Mouse (Mus musculus) left cerebral cortex, postnatal 14 days (tissue): ENCODE measurements around the gene Acaca. TPM values are rescaled to one million over a fixed set of nuclear protein-coding genes. Genes with fewer than 3 reads are reported as not detected.

Source experiments
- DNase-seq, 2 experiments: peaks; one replicate each; pipeline ENCODE4 v3.0.0; 2021 to 2022; ENCODE audit warnings: low spot score in 2 of 2, mixed read lengths in 1 of 2
- intact Hi-C: fragments of 180-260 bp; cut with DNase I; formaldehyde crosslinking; loops from one replicate; pipeline ENCODE4 v1.15.1; 2025
- total RNA-seq, 2 experiments: library from RNA; stranded (reverse); gene quantifications; 2 replicates each; pipeline ENCODE4 v1.2.3; 2021

Gene Acaca
- total RNA-seq, 2 experiments from 2014 or later, result 75.7 to 81.2 TPM

DNA sequence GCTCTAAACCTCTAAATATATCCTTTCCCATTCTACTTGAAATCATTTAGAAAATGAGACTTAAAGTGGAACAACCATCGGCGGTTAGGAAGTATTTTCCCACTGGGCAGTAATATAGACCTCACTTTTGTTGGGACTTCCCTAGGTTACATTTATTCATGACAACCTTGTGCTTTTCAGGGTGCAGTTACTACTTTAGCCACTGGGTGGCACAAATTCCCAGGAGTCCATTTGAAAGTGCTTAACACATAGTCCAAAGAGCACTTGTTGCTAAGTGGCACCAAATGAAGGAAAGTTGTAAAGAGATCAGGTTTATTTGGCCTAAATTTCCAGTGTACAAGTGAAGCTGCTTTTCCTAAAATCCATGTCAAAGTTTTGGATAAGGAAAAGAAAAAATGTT, 12.3 kb downstream of the Acaca start:
- intact Hi-C loops, result no loop called here
- peak; percentile 63 to 78 for DNase-seq

DNA sequence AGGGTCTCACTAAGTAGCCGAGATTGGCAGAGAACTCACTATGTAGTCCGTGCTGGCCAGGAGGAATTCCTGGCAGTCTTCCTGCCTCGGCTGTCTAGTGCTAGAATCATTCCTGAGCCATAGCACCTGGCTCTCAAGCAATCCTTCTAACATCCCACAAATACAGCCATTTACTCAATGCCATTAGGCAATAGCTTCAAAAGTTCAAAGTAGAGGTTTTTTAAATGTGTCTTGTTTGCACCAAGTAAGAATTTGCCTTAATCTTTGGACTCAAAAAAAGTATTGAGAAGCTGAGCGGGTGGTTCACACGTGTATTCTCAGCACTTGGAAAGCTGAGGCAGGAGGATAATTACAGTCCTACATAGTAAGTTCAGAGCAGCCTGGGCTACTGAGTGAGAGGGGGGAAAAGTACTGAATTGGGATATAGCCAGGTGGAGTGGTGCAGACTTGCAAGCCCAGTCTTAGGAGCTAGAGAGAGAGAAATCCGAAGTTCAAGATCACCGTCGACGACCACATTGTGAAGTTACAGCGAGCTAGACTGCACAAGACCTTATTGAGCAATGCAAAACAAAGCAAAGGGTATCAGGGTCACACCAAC, 15.8 kb downstream of the Acaca start:
- intact Hi-C loops, result no loop called here
- DNase-seq, result no peak

DNA sequence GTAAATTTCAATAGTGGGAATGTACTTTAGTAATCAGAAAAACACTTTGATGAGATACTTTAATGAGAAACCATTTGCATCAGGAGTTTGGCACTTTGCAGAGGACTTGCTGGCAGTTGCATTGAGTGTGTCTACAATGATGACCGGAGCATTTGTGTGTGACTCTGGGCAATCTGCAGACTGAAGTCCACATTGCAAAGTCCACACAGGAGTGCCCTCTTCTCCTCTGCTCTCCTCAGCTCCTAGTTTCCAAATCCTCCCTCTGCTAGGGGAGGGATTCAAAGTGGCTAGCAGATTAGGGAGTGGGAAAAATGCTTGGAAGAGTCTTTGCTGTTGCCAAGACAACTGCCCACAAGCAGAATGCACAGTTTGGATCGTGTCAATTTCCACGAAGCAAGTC, 16.6 kb downstream of the Acaca start:
- DNase-seq, result no peak
- intact Hi-C loops, result no loop called here

GRCm38 (mm10) chr11:84150884-84151283, 21.4 kb downstream of the Acaca start:
- intact Hi-C loops, result no loop called here
- DNase-seq, result no peak

DNA sequence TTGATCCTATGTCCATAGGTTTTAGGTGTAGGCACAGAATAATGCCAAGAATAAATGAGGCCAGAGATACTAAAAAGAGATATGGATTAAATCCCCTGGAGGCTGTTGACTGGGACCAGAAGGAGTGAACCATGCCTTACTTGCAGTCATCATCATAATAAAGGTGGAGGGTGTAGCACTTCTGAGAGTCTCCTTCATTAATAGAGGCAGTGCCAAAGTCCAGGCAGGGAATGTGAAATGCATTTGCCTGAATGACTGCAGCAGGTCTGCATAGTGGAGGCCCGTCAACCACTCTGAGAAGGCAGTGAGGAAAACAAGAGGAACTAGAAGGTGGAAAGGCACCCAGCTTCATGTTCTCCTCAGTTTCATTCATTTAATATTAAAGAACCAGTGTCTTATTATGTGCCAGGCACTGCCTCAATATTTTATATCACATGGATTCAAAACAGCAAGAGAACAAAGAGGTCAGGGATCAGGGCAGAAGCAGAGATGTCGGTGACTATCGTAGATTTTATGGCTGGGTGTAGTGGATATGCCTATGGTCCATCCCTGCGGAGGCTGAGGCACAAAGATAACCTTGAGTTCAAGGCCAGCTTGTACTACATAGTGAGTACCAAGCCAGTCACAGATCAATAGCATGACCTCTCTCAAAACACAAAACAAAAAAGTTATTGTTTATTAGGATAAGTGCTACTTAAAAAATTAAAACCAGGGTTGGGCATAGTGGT, 27.2 kb downstream of the Acaca start:
- DNase-seq, result no peak

DNA sequence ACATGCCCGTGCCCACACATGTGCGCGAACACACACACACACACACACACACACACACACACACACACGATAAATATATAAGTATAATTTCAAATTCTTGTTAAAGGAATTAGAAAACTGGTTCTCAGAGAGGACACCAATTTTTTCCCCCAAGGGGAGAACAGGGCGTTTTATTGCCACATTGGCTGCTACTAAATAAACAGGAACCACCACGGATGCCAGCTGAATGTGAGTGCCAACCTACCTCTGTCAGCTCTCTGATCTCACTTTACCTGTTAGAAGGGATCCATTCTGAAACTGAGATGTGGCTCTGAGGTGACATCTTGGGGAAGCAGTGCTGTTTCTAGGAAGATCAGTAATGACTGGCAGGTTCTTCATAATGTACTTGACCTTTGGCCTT, 34.7 kb downstream of the Acaca start:
- intact Hi-C loops, result no loop called here

More for the DNA sequence above, 27.2 kb downstream of the Acaca start:
- intact Hi-C loops, result no loop called here

DNA sequence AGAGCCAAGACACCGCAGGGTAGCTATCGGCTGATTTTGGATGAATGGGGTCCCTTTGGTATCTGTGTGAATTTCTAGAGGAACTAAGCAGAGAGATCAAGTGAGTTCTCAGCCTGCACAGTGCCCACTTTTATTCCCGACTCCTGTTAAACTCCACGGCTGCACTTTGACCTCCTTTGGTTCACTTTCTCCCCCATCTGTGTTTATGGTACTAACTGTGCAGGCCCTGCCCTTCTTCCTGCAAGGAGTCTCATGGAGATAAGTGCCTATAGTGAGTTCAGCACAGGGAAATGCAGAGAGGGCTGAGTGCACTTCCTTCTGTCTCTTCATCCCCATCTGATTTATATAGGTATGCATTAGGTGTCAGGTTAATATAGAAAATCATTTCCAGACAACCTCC, 35.1 kb downstream of the Acaca start:
- intact Hi-C loops, result no loop called here
- no peak for DNase-seq

More for the DNA sequence above, 34.7 kb downstream of the Acaca start:
- no peak for DNase-seq

GRCm38 (mm10) chr11:84167046-84167526, 37.6 kb downstream of the Acaca start, which contains the start of gene Gm11437:
Gene Gm11437, minus strand, starts transcription at chr11:84167476.
- no peak for DNase-seq
- intact Hi-C loops, result no loop called here

DNA sequence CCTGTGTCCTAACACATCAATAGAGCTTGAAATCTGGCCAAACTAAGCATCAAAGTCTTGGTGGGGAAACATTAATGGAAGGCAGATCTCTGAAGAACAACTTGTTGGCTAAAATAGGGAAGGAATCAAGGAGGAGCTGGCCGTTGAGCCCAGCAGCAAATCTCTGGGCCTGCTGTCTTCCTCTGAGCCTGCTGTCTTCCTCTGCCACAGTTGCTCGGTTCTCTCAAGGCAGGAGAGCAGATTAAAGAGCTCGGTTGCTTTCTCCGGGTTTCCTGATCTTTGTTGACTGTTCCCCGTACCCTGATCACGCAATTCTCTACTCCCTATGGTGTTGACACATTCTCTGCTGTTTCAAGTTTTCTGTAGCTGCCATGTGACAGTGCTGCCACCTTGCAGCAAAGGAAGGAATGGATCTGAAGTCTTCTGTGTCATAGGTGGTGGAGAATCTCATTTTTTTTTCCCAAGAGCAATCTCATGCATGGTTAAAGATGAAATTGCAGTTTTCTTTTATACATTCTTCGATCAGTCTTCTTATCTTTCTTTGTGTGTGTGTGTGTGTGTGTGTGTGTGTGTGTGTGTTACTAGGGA, 39.3 kb downstream of the Acaca start:
- DNase-seq, result peak; percentile 57 to 67
- intact Hi-C loops, result no loop called here

DNA sequence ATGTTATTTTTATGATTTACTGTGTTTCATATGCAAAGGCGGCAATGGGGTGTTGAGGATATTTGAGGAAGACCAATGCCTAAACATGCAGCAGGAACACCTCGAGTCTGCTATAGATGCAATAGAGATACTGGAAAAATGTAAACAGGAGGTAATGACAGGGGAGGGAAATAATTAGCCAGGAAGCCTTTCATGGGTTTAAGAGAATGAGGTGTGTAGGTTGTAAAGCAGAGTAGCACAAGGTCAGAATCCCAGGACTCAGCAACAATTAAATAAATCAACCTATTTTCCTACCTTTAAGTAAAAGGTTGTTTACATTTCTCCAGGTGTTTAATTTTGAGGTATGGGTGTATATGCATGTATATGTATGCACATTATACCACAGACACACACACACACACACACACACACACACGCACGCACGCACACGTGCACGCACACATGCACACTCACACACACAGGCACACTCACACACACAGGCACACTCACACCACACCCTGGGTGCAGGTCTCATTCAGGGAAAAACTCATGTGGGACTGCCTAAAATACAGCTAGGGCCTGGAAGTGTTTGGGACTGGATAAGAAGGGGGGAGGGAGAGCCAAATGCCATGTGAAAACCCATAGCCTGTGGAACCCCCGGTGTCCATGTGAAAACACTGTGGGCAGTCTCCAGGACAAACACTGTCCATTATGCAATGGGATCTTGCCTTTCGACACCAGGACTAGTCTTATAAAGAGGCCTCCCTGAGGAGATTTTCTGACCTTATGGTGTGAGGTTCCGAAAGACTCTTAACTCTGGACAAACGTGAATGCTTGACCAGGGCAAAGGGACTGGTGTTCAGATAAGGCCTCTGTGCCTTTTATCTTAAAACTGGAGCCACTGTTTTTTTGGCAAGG, 43.3 kb downstream of the Acaca start:
- no peak for DNase-seq
- intact Hi-C loops, result no loop called here

GRCm38 (mm10) chr11:84178571-84178970, 49.1 kb downstream of the Acaca start:
- DNase-seq, result no peak
- intact Hi-C loops, result loop anchor here (5.0 kb wide), 2 partner anchors 51 to 64 kb away; partner anchors contain the start of genes Acaca and Tada2a

DNA sequence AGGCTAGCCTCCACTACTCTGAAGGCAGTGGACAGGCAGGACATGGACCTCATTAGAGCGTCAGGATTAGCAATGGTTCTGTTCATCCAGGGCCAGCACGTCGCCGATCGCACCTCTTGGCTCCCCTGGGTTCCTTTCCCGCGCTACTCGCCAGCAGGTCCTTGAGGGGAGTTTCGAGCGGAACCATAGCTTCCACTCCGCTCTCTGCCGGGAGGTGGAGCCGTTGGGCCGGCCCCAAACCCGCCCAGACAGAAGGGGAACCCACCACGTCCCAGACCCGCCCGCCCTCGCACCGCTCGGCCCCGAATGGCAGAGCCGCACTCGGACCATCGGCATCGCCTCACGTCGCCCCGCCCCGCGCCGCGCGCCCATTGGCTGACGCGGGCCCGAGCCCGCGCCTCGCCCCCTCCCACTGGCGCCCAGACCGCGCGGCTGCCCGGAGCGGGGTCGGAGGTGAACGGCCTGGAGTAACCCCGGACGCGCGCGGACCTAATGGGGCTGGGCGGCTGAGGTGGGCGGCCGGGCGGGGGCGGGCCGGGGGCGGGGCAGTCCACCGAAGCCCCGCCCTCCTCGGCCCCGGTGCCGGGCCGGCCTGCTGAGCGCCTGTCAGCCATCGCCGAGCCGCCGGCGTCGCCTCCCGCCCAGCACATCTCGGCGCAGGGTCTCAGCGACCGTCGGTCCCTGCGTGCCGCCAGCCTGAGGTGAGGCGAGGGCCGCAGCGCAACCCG, 49.9 kb downstream of the Acaca start:
- intact Hi-C loops, result loop anchor here (5.0 kb wide), 2 partner anchors 52 to 63 kb away; partner anchors contain the start of genes Acaca and Tada2a
- DNase-seq, result peak; percentile 93 to 95

GRCm38 (mm10) chr11:84179954-84180598, 50.6 kb downstream of the Acaca start:
- peak; percentile 68 to 78 for DNase-seq
- intact Hi-C loops, result loop anchor here (5.0 kb wide), 2 partner anchors 53 to 62 kb away; partner anchors contain the start of genes Acaca and Tada2a

GRCm38 (mm10) chr11:84181286-84181685, 51.8 kb downstream of the Acaca start:
- no peak for DNase-seq
- intact Hi-C loops, result no loop called here

- intact Hi-C loops, result no loop called here
- DNase-seq, result no peak
Observed at GRCm38 (mm10) chr11:84188530-84188929, 59.1 kb downstream of the Acaca start.

GRCm38 (mm10) chr11:84190581-84191233, 61.2 kb downstream of the Acaca start:
- DNase-seq, result no peak
- intact Hi-C loops, result no loop called here

DNA sequence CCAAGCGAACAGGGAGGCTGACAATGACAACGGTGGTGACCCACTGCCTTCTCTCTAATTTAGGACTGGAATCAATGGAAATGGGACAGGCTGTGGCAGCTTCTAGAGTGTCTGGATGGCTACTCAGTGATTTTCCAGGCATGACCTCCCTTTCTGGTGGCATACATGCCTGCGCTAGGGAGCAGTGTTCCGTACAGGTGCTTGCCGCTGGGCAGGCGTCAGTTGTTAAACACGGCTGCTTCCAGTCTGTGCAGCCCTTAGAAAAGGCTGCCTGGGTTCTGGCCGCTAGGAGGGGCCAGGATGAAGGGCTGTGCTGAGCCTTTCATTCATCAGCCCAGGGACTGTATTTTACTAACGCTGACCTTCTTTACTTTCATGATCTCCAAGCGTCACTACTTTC, 63.8 kb downstream of the Acaca start:
- intact Hi-C loops, result no loop called here
- no peak for DNase-seq

DNA sequence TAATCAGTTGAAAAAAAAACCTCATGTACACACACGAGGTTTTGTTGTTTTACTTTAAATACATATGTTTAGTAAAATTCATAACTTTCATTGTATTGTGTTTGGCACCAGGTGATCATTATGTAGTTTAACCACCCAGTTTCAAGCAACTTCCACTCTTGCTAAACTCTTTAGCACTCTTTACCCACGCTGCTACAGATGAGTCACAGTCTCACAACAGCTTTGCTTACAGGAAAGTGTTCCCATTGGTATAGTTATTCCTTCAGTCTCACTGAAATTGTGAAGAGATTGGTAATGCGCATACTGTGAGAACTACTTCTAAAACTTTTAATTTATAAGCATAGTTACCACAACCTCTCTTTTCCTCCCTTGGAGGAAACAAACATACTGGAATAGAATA, 65.3 kb downstream of the Acaca start:
- DNase-seq, result no peak
- intact Hi-C loops, result no loop called here
